Mouse (Mus musculus): ENCODE data around the gene Grm3.

Gene Grm3

DNA sequence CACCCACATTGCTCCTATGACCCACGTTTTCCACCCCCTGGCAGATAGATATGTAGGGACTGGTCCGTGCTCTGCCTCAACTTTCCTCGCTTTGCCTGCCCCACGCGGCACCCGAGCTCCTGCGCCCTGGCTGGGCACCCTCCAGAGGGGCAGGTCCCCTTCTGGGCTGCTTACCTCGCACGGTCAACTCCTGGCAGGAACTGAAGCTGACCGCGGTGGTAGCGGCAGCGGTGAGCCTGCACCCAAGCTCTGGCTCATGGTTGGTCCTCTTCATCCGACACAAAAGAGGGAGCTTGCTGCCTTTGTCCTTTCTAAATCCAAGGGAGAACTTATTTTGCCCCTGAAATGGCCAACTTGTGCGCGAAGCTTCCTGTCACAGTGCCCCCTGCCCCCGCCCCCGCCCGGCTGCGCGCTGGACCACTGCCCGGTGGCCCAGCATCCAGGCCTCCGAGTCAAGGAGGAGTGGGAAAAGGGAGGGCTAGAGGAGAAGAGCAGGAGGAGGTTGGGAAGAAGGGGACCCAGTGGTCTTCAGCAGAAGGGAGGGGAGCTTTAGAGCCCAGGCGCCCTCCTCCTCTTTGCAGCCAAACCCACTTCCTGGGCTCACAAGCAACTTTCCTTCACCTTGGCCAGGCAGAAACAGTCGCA lies at the start of gene Grm3:
Grm3 (minus strand) TSS at position 215 of the 645 bp plus-strand sequence.
- no peak for DNase-seq (ENCODE audit: low read depth, low spot score)

DNA sequence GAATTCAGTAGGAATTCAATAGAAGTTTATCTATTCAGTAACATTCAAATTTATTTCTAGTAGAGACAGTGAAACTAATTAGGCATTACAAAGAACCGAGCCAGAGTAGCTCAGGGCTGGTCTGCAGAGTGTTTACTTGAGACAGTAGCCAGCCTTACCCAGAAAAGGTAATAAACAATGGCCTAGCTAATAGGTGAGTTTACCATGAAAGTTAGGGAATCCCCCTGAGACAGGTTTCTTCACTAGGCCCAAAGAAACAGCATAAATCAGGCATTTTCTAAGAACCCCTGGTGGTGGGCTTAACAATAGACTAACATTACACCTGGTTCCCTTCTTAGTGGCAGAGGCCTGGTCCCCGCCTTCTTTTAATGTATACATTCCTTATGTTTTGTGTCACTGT lies 30.8 kb upstream of the Grm3 start:
- no peak for DNase-seq (ENCODE audit: low read depth, low spot score)

DNA sequence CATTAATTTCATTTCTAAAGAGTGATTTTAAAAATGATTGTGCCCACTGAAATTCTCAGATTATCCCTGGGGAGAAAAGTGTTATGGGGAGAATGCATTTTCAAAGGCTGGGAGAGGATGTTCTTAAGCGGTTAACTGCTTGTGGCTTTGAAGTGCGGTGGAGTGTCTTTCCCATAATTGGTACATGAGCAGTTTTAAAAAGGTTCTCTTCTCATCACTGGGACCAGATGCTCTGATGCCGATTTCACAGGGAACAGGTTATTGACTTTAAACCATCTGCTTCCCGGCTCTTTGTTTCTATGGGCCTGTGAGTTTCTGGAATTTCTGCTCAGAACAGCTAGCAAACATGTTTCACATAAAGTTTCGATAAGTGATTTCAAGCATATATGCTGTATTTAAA lies 23.2 kb upstream of the Grm3 start:
- DNase-seq (ENCODE audit: low read depth, low spot score): no peak

DNA sequence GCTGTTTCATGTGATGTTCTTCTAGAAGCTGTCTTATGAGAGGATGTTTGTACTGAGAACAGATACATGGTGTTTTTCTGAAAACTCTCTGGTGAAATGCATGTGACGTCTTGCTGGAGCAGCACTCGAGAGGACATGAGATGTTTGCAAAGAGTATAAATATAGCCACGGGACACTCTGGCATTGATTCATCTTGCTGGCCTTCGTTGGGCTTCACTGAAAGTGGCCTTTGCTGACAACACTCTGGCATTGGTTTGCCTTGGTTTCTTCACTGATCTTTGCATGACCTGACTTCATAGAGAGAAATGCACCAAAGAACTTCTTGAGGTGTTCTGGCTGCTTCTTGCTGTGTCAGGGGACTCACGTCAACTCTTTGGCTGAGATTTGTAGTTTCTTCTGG lies 19.1 kb upstream of the Grm3 start:
- no peak for DNase-seq (ENCODE audit: low read depth, low spot score)

DNA sequence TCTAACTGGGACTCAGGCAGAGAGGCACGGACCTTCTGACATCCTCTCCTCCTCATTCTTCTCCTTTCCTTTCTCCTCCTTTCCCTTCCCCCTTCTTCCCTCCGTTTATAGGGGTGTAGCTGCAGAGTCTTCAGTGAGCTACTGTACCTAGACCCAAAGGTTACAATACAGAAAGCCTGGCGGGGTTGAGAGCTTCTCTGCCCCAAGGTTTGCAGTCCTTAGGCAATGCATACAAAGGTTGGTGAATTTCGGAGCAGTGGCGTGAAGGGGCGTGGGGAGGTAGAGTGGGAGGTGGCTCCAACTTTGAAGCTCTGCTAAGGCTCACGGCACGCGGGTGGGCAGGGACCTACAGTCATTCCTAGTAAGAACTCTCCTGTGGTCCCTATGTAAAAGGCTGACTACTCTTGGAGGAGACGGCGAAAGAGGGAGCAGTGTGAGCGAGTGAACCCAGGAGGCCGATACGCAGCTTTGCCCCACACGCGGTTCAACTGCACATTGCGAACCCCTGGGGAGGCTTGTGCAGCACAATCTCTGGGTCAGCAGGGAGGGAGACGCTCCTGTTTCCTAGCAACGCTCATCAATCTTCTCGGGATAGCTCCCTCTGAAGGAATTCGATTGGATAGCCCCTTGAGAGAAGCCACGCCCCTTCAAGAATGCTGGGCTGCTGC lies 765 bp upstream of the Grm3 start:
- no peak for DNase-seq (ENCODE audit: low read depth, low spot score)

DNA sequence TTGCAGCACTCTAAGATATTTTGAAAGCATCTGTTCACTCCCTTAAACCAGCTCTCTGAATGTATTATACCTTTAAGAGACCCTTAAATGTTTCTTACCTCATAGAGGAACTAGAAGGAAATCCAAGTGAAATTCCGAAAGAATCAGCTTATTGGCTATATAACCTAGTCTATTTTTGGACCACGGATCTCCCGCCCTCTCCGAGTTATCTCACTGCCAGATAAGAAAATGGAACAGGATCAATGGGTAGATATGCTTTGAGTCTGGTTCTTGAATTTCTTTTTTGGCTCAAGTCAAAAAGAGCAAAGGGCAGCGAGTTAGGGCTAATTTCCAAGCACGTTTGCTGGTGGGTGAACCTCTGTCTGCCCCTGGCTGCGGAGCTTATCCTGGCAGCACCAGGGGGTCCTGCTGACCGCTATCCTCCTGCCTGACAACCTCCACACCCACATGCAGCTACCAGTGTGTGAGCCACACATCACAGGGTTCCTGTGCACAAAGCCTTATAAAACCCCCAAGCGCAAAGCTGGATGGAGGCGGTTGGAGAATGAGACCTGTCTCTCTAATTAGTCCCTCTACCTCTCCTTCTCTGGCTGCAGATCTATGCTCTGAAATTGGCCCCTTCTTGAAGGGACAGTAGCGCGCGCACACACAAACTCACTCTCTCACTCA lies 549 bp downstream of the Grm3 start:
- DNase-seq (ENCODE audit: low read depth, low spot score): no peak

DNA sequence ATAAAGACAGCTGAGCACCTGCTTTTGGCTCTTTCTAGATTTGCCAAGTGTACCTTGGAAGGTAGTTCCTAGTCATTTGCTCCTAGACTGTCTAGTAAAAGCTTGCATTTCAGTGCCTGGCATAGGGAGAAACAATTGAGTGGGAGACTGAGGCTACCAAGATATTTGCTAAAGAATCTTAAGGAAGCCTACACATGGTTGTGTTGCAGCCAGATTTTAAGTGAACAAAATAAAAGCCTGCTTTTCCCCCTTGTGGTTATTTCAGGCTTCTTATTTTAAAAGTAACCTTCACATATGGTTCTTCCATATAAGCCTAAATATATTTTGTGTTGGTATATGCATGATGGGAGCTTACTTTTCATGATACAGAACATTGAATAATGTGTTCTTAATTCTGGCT lies 3.8 kb downstream of the Grm3 start:
- DNase-seq (ENCODE audit: low read depth, low spot score): no peak

DNA sequence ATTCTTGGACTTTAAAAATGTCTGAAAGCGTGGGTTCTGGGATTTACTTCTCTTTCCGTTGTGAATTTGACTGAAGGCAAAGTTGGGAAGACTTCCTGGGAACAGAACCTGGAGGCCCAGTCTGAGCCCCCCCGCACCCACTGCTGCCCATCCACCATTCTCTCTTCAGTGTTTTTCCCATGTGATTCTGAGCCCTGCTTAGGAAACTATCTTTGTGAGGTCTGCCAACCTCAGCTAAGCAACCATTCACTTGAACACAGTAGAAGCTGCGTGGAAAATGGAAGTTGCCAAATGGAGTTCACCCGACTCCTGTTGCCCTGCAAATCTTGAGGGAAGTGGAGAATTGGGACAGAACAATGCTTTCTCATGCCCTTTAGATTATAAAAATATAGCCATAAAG lies 8.7 kb downstream of the Grm3 start:
- no peak for DNase-seq (ENCODE audit: low read depth, low spot score)

DNA sequence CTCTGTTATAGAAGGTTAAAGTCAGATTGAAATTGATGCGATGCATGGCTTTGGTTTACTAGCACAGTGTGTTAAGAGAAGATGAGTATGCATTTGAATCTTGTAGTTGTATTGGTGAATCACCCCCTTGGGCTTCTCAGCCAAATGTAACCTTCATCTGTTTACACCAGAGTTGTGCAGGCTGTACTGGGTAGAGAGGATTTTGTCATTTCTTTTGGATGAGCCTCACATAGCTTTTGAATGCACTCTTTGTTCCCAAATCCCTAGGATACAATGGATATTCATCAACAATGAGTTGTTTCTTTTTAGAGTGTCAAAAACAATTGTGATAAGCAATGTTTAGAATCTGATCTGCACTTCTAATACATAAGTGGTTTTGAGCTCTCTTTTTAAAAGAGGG lies 17.9 kb downstream of the Grm3 start:
- no peak for DNase-seq (ENCODE audit: low read depth, low spot score)

DNA sequence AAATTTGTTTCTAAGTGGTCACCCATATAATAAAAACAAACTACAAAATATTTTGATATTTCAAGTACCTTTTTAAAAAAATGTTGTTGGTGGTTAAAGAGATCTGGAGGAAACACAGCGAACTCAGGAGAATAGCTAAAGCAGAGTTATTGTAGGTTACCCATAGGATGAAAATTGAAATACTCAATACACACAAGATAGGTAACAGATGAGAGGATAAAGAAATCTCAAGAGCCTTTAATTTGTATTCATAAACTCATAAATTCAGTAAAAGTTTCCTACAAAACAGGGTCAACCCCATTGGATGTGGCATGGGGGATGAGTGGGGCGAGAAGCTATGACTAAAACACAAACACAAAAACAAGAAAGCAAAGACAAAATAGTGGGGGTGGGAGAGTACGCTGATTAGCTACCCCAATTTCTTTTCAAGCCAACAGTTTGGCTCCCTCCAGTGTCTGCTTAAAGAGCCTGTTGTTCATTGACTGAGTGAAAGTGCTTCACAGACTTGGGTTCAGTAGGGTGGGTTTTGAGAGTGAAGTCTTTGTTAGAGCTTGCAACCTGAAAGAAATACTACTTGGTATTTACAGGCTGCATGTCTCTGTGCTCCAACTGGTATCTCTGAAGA lies 21.5 kb downstream of the Grm3 start:
- DNase-seq (ENCODE audit: low read depth, low spot score): no peak

DNA sequence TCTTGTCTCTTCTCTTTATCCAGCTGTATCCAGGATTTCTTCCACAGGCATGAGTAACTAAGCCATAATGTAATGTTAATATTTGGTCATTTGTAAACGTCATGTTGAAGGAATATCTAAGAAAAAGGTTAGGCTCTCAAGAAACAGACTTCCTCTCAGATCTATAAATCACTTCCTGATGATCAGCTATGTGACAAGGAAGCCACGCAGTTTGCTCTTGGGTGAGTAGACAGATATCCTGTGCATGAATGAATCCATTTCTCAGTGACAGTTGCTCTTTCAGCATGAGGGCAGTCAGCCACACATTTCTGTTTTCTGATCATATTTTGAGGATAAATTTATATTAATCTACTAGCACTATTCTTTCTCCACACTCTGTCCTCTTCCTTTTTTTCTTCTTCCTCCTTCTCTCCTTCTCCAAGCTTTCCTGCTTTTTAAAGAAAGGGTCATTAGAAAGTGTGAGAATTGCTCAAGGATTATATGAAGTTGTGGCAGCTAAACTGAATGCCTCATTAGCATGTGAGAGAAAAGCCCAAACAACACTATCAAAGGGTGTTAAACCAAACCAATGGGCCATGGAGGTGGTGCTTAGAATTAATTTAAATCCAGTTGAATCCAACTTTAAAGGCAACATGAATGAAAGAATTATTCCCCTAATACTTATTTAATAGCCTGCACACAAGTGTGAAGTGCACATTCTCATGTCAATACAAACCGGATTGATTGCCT lies 22.1 kb downstream of the Grm3 start:
- DNase-seq (ENCODE audit: low read depth, low spot score): no peak

DNA sequence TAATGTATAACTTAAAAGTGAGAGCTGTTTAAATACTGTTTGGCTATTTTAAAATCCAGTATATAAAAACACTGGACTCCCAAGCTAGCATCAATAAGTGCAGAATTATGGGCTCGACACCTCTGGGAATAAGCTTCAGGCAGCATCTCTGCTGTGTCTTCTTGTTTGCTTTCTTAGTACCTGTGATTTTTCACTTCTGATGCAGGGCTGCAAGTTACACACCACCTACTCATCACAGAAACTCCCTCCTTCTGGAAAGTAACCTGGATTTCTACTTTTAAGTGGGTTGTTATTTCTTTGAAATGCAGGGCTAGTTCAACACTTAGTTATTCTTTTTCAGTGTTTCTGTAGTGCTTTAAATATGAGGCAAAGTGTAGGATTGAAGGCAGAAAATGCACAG lies 32.6 kb downstream of the Grm3 start:
- DNase-seq (ENCODE audit: low read depth, low spot score): no peak

DNA sequence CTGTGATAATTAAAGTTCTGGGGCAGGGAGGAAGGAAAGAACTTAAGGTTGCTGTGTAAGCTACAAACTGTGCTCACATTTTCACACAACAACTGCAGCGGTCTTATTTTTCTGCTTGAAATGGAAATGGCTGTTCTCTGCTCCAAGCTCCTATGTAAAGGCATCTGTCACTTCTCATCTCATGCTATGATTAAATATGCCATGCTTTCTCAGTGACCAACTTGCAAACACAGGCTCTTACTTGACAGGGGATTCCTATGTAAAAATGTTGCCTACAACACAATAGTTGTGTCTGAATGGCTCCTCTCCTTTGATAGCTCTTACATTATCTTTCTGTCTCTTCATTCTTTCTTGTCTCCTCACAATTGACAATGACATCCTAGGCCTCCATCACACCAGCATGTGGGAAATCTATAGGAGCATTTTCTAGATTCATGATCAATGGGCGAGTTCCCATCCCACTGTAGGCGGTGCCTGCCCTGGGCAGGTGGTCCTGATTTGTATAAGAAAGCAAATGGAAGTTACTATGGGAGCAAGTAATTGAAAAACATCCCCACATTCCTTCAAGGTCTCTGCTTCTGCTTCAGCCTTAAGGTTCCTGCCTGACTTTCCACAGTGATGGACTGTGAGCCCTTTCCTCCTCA lies 34.2 kb downstream of the Grm3 start:
- no peak for DNase-seq (ENCODE audit: low read depth, low spot score)

DNA sequence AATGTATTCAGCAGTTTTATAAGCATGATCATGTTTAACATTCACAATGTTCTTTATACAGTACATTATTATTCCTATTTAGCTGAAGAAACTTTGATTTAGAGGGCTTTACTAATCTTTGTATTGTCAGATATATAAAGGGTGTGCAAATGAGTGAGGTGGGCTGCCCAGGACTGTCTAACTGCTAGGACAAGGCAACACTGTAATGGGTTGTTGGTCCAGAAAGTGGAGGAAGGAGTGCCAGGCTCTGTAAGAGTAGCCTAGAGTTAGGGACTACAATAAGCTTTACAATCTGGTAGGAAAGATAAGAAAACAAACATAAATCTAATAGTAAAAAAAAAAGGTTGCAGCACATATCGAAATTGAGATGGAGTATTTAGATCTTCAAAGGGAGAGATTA lies 34.8 kb downstream of the Grm3 start:
- DNase-seq (ENCODE audit: low read depth, low spot score): no peak

DNA sequence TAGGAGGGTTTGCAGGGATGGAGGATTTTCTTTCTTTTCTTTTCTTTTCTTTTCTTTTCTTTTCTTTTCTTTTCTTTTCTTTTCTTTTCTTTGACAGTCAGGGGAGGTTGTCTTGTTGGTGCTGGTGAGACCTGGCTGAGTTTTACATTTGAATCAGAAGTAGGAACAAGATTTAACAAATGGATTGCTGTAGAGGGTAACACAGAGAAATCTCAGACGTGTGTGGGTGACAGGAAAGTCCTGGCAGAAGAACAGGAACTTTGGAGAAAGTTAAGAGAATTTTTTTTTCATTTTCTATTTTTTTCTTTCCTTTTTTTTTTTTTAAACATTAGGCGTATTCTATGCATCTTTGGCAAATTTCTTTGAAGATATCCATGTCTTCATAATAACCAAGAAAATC lies 41.8 kb downstream of the Grm3 start:
- no peak for DNase-seq (ENCODE audit: low read depth, low spot score)

DNA sequence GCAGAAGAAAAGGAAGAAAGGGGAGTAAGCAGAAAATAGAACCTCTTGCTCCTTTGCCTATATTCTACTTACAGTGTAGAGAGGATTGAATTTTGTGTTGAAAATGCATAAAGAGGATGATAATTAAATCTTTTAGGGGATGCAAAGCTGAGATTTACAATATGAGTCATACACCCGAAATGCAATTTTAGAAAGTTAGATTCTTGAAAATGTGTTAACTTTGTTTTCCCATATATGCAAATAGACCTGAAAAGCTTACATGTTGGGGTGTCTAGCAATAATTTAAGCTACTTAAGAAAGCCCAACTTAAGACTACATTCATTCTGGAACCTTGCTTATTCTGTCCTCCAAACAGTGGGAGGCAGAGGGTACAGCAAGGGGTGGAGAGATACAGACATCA lies 56.0 kb downstream of the Grm3 start:
- DNase-seq (ENCODE audit: low read depth, low spot score): no peak

DNA sequence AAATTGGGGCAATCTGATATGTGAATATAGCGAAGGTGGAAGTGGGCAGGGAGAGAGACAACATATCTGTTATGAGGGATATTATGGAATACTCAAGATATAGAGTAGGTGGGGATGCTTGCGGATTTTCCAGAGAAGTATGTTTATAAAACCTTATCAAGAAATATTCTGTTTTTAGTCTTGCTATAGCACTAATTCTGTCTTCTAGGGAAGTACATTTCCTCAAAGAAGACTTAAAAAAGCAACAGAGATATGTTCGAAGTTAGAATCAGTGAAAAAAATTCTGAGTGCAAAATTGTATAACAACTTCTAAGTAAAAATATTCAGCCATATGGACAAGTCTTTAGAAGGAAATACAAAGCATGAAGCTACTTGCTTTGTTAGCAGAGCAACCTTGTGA lies 61.6 kb downstream of the Grm3 start:
- no peak for DNase-seq (ENCODE audit: low read depth, low spot score)

DNA sequence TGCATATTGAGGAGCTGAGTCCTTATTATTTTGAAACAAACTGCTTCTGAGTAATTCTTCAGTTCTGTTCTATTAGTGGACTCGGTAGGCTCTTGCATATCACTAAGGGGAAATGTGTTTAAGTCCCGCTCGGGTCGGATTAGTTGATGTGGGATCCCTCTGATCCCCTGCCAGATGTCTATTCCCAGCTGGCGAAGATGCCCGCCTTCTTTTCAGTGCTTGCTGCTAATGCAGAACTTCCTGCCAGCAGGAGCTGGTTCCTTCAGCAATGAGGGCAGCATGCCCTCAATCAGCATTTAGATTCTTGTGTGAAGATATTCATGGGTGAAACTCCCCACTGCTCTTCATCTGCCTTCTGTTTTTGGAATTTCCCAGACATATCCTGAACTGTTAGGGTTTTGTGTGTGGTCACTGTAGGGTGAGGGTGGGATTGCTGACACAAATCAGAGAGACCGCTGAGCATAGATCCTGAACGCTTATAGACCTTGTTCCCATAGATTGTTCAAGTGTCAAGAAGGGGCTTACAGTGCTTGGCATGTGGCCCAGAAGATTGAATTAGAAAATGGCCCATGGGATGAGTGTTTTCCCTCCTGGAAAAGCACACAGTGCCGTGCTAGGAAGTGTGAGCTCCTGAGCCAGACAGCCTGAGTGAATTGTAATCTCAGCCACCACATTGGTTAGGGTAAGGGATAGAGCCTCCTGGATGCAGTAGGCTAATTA lies 62.9 kb downstream of the Grm3 start:
- no peak for DNase-seq (ENCODE audit: low read depth, low spot score)

DNA sequence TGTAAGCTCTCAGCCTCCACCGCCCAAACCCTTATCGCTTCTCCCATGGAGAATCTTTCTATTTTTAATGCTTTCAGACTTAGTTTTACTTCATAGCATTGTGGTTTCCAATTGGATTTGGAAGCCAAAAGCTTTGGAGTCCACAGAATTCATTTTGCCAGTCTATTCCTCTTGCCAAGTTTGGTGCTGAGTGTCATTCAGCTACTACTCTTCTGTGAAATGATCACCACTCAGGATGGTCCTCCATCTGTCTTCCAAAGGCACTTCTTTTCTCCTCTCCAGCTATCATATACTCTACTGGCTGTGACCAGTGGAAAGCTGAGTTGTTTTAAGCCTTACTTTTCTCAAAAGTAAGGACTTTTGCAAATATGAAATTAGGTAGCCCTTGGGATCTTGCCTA lies 86.4 kb downstream of the Grm3 start:
- no peak for DNase-seq (ENCODE audit: low read depth, low spot score)

DNA sequence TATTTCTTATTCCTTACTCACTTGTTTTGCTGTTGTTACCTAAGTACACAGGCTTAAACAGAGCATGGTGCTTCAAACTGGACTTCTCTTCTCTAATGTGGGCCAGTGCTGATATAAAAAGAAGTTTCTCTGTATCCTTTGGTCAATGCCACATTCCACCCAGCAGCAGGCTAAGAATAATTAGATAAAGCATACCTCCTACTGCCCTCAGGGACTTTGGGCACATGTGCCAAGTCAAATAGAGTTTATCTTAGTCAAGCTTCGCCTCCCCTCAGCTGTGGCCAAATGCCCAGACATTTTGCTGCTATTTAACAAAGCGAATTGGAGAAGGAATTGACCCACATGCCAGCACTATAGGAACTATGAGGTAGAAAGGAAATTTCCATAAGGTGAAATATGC lies 97.8 kb downstream of the Grm3 start:
- no peak for DNase-seq (ENCODE audit: low read depth, low spot score)

DNA sequence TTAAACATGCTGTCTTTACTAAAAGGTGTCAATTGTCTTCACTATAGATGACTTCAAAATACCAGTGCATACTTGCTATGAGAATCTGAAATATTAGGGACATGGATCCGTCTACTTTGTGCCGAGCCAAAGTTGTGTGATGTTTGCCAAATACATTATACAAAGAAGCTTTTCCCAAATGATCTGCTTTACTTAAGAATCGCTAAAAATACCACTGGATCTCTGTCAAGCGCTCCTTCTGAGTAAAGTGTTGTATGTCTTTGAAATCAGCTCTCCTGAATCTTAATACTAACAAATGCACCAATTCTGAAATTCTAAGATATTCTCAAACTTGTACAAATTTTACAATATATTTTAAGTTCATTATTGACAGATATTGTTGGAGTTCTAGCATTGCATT lies 100.6 kb downstream of the Grm3 start:
- DNase-seq (ENCODE audit: low read depth, low spot score): no peak
